Mouse (Mus musculus): Measurements from ENCODE around the gene Rnase11.
A peak's percentile ranks its signal among the peaks of the same experiment; 100 is the strongest.

The Rnase11 gene

DNA sequence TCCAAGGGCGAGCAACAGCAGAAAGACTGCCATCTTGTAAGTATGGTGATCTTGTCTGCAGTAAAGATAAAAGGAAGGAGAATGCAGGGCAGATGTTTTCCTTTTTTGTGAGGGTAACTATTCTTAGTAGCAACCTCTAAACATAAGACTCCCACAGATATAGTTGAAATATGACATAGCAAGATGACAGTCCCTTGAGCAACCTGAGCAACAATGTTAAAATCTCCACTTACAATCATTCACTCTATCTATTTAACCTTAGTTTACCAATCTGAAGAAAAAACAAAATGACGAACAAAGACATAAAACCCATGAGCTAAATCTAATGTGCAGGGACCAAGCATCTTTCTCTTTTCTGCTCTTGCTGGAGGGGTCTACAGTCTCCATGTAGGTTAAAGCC is at the start of gene Rnase11:
TSS of gene Rnase11 (minus strand) at position 101 of the 400 bp plus-strand sequence.
- DNase-seq = no peak

- no peak for DNase-seq
These were observed 49.0 kb upstream of the Rnase11 start for GRCm38 (mm10) chr14:51098921-51099320.

- peak; percentile 61 to 89 for DNase-seq
These were observed 48.3 kb upstream of the Rnase11 start for GRCm38 (mm10) chr14:51098300-51098699.

- DNase-seq = no peak
These were observed 46.0 kb upstream of the Rnase11 start for GRCm38 (mm10) chr14:51095736-51096524.

- DNase-seq = no peak
These were observed 45.0 kb upstream of the Rnase11 start for GRCm38 (mm10) chr14:51094921-51095320.

DNA sequence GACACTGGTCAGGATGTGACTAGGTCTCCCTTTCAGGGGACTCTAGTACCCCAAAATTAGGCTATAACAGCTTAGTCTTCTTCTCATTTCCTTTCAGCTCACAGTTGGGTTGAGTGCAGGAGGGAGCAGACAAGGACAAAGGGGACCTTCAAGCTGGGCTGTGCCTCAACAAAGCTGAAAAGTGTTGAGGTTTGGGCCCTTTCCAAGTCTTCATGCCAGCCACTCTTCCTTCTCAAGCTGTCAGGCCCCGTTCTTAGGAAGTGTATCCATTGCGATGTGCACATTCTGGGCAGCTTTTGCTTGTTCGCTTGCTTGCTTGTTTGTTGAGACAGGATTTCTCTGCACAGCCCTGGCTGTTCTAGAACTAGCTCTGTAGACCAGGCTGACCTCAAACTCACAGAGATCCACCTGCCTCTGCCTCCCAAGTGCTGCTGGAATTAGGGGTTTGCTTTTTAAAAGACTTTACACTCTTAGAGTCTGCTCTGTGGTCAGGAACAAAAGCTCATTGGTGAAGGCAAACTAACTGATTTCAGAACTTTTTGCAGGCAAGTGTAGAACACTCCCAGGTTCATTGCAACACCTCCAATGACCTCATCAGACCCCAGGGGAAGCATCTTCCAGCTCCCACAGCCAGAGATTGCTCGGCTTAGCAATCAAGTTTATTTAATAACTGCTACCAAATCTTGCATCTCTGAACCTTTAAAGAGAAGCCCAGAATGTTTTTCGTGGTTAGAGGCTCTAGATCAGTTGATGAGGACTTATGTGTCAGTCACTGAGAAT is 44.3 kb upstream of the Rnase11 start:
- DNase-seq = no peak

DNA sequence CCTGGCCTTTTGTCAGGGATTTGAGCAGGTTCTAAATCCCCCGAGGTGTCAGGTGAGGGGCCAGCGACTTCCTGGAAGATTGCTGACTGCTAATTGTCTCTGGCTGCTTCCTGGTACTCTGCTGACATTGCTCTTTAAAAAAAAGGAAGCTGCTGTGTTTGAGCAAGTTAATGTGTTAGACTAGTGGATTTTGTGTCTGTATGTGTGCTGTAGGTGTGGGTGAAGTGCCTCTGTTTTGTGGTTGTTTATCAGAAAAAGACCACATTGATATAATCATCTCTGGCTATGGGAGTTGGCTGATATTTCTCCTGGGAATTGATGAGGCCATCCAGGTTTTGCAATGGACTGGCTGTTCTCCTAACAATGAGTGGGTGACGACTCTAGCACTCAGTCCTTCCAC is 43.5 kb upstream of the Rnase11 start:
- DNase-seq = no peak

- DNase-seq = no peak
These were observed 42.2 kb upstream of the Rnase11 start for GRCm38 (mm10) chr14:51092073-51092620.

- peak; percentile 31 to 47 for DNase-seq
These were observed 41.2 kb upstream of the Rnase11 start, which contains the start of the genes Rnase4 and Ang for GRCm38 (mm10) chr14:51090921-51091900. Rnase4 (plus strand) TSS chr14:51091077. Ang (plus strand) TSS chr14:51091150.

- DNase-seq = peak; percentile 76 to 88
These were observed 40.3 kb upstream of the Rnase11 start for GRCm38 (mm10) chr14:51090077-51090781.

- DNase-seq = no peak
These were observed 39.7 kb upstream of the Rnase11 start for GRCm38 (mm10) chr14:51089674-51090076.

GRCm38 (mm10) chr14:51088970-51089673 is 39.2 kb upstream of the Rnase11 start:
- peak; percentile 95 to 100 for DNase-seq

GRCm38 (mm10) chr14:51088166-51088969 is 38.4 kb upstream of the Rnase11 start:
- peak; percentile 84 to 89 for DNase-seq

GRCm38 (mm10) chr14:51087762-51088161 is 37.8 kb upstream of the Rnase11 start:
- no peak for DNase-seq

- DNase-seq = no peak
These were observed 35.9 kb upstream of the Rnase11 start for GRCm38 (mm10) chr14:51085911-51086310.

GRCm38 (mm10) chr14:51085086-51085485 is 35.1 kb upstream of the Rnase11 start:
- no peak for DNase-seq

GRCm38 (mm10) chr14:51083805-51084204 is 33.8 kb upstream of the Rnase11 start:
- no peak for DNase-seq

- peak; percentile 57 to 68 for DNase-seq
These were observed 32.9 kb upstream of the Rnase11 start for GRCm38 (mm10) chr14:51082599-51083581.

DNA sequence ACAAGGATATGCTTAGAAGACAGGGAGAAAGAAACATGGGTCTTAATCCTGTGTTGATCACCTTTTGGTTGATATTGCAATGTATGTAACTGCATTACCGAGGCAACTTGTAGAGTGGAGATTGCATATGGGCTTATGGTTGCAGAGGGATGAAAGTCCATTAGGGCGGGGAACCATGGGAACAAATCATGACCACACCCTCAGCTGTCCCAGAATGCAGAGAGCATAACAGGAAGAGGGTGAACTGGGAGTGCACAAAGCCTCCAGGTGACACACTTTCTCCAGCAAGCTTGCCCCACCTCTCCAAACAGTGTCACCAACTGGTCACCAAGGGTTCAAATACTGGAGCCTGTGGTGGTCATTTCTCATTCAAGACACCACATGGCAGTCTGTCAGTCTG is 31.1 kb upstream of the Rnase11 start:
- no peak for DNase-seq

All from cerebellum, postnatal 36 days (tissue).